Mouse (Mus musculus): ENCODE data around the gene Zfp512b.
A peak's percentile ranks its signal among the peaks of the same experiment; 100 is the strongest.

Zfp512b gene

DNA sequence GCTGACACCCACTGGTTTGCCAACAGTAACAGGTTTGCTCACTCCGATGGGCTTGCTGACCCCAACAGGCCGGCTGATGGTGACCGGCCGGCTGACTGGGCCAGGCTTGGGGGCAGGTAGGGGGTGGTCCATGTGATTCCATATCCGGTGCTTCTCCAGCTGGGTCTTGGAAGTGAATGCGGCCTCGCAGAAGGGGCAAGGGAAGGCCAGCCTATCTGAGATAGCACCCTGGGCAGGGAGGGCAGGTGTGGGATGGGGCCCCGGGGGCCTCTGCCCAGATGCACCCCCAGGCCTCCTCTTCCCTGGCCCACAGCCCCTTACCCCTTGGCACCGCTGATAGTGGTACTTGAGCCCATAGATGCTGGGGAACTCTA, 2.9 kb downstream of the Zfp512b start:
- no peak for DNase-seq (ENCODE audit: low spot score in 2 of 2)

DNA sequence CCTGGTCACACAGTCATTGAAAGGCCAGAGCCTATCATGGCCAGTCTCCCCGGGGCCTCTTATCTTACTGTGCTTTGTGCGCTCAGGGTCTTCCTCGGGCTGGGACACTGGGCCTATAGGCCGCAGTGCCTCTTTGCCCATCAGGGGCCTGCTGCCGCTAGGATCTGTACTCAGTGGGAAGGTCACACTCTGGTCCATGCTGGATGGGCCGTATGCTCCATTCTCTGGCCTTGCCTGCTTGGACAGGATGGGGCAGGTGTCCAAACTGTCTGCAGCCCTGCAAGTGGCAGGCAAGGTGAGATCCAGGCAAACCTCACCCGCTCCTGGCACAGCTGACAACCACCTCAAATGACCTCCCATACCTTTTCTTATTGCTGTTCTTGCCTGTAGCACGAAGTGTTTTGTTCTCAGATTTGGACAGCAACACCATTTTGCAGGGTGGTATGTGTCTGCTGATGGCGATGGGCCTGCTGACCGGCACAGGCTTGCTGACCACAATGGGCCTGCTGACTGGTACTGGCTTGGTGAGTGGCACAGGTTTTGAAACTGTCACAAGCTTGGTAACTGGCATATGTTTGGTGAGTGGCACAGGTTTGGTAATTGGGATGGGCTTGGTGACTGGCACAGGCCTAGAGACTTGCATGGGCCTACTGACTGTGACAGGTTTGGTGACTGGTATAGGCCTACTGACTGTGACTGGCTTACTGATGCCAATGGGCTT, 3.4 kb downstream of the Zfp512b start:
- DNase-seq (ENCODE audit: low spot score in 2 of 2): no peak

DNA sequence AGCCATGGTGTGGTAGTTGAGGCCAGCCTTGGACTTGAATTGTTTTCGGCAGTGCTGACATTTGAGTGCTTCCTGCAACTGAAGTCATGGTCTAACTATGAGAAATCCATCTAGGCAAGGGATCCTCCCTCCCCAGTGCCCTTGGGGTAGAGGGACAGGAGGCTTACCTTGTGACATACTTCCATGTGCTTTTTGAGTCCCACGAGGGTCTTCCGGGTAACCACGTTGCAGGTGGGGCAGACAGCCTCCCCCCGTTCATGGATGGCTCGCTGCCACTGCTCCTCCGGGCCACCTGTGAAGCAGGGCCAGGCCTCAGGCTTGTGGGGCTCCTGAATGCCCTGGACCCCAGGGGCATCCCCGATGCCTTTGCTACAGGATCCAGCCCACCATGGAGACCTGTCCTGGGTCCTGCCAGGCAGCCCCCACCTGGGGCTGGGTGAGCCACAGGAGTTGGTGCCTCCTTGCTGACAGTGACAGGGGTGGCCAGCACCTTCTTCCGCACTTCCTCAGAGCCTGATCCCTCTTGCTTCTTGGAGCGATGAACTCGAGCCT, 4.3 kb downstream of the Zfp512b start:
- DNase-seq (ENCODE audit: low spot score in 2 of 2): no peak

DNA sequence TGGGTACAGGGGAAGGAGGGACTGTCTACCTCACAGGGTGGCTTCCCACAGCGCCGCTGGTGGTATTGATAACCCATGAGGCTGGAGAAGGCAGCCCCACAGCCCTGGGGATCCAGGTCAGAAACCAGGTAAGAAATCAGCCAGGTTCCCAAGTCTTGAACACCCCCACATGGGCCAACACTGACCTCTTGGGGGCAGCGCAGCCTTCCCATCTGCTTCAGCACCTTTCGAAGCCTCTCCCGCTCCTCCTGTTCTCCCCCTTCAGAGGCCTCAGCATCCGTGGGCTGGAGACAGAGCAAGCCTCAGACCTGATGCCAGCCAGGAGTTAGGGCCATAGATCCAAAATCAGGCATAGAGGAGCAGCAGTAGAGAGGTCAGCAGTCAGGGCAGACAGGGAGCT, 4.8 kb downstream of the Zfp512b start:
- DNase-seq (ENCODE audit: low spot score in 2 of 2): no peak

DNA sequence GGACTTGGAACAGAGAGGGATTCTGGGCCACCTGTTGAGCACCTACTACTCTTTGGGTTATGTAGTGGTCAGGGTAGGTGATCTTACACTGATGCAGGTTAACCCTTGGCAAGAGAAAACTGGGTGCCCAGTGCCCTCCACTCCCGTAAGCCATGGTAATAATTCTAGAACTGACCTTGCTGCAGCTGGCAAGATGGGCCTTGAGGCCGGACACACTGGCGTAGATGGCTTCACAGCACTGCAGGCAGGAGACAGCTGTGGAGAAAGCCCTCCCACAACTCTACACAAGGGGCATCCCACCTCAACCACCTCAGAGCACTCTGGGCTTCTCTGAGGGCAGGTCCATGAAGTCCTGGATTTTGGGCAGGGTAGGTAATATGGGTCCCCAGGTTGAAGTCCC, 6.5 kb downstream of the Zfp512b start:
- no peak for DNase-seq (ENCODE audit: low spot score in 2 of 2)

DNA sequence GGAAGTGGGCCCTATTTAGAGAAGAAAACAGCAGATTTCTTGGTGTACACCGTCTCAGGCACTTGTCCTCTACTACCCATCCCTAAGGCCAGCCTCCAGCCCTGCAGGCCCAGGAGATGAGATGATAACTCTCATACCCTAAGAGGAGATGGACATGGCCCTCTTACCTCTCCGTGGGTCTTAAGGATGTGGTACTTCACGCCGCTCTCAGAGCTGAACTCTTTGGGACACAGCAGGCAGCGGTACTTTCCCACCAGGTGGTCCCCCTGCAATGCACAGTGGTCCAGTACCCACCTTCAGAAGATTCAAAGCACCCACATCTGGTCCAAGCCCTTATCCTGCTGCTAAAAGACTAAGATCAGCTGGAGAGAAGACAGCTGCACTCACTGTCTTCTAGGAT, 7.1 kb downstream of the Zfp512b start:
- no peak for DNase-seq (ENCODE audit: low spot score in 2 of 2)

DNA sequence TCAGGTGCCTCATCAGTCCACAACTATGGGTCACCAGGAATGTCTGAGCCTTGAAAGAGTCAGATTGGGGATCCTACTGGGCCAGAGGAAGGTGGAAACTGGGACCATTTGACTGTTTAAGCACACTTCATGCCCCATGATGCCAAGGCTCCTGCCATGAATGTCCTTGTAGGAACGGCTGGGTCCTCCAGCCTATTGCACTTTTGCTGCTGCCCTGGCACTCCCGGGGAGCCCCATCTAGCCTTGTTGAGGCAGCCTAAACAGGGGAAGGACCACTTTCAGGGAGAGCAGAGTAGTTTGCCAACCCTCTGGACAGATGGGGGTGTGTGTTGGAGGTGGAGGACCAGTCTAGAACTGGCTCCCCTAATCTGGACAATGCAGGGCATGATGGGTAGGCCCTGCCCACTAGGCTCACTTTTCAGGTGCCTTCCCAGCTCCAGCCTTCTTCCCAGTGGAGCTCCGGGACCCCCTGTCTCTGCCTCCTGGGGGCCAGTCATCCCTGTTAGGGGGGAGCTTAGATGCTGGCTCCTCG, 8.1 kb downstream of the Zfp512b start, which contains the start of gene Uckl1:
Gene Uckl1 (minus strand): TSS at position 482 of the 532 bp plus-strand sequence.
- DNase-seq (ENCODE audit: low spot score in 2 of 2): peak in 1 of 2 experiments; percentile 2

DNA sequence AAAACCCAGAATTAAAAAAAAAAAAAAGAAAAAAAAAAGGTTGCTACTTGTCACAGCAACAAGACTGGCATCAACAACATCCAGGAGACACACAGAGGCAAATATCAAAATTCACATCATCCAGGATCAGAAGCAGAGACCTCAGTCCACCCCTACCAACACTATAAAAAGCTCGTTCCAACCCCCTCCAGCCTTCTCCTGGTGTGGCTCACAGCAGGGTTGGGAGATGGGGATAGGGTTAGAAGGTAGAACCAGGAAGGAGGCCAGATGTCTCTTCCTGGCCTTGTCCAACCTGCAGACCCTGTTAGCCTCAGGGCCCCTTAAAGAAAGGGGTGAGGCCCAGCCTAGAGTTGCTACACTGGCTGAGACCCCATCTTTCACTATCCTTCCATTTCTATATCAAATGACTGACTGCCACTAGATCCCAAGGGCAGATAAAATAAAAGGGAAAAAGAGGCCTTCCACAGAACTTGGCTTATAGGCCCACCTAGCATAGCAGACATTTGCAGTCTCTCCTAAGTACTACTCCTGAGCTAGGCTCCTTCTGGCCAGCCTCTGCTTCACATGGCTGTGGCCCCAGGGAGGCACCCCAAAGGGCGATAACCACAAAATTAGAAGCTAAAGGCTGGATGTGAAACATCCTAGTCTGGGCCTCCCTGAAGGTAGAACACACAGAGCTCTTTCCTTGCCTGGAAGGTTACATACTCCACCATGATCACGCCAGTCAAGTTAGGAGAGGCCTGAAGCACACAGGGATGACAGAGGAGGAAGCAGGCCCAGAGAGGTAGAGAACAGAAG, 8.9 kb downstream of the Zfp512b start:
- DNase-seq (ENCODE audit: low spot score in 2 of 2): peak in 1 of 2 experiments; percentile 2

DNA sequence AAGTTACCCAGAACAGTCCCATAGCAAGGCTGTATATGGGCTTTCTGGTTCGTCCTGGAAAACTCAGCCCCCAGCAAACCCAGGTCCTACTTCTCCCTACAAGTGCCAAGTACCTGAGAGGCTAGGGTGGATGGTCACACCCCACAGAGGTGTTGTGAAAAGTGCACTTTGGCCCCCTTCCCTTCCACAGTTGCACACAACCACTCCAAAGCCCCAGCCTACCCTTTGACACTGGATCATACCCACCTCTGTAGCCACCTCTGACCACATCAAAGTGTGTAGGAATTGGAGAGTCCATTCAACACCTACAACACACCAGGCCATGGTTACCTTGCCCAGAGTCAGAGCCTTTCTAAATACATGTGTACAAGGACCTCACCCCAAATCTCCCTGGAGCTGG, 9.7 kb downstream of the Zfp512b start:
- DNase-seq (ENCODE audit: low spot score in 2 of 2): peak in 1 of 2 experiments; percentile 2

DNA sequence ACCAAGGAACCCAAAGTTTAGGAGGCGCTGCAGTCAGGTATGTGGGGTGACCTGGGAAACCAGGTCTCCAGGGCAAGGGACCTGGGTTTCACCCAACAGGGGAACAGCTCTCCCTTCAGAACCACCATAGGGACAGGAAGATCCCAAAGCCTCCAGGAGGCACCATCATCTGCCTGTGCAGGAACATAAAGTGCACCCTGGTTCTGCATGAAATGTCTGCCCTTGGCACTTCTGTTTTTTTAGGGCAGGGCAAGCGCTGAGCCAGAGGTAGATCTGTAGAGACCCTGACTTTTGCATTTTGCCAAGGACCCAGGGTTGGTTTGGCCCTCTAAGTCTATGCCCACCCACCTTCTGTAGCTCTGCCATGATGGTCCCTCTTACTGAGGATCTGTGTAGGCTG, 10.2 kb downstream of the Zfp512b start:
- no peak for DNase-seq (ENCODE audit: low spot score in 2 of 2)

DNA sequence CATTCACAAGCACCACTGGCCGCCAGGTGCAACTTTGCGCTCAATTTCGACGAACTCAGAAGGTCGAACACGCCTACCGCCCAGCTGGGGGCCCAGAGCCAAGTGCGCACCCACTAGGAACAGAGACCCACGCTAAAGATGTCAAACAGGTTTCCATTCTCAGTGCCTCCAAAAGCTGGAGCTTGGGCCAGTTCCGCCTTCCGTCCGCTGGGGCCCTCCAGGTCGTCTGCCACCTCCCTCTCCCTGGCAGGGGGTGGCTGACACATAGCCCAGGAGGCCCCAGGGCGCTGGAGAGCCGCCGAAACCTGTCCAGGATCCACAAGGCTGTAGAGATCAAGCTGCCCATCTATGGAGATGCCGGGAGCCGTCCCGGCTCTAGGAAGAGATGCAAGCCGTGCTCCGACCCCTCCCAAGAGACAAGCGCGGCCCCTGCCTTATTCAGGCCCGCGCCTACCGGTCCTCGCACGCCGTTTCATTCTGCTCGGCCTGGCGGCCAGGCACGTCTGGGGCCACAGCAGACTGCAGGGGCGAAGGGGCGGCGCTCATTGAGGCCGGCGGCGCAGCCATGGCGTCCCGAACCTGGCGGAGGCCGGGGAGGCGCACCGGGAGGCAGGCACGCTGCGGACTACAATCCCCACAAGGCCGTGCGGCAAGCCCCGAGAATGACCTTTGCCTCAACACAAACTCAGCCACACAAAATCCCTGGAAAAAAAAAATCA, 11.0 kb downstream of the Zfp512b start:
- DNase-seq (ENCODE audit: low spot score in 2 of 2): peak; percentile 78 to 79

DNA sequence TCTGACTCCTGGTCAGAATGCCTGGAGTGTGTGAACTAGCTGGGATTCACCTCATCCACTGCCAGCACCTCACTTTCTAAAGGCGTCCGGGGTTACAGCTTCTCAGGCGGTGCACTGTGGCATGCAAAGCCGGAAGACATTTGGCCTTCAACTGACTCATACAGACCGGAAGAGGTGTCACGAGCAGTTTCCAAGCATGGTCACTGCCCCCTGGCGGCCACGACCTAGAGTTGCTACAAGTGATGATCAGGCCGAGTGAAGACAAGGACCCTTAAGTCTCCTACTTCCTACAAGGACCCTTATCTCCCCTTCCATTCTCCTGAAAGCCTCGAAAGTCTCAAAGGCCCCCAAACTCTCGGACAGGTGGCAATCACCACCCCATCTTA, 11.6 kb downstream of the Zfp512b start:
- peak; percentile 76 to 85 for DNase-seq (ENCODE audit: low spot score in 2 of 2)

DNA sequence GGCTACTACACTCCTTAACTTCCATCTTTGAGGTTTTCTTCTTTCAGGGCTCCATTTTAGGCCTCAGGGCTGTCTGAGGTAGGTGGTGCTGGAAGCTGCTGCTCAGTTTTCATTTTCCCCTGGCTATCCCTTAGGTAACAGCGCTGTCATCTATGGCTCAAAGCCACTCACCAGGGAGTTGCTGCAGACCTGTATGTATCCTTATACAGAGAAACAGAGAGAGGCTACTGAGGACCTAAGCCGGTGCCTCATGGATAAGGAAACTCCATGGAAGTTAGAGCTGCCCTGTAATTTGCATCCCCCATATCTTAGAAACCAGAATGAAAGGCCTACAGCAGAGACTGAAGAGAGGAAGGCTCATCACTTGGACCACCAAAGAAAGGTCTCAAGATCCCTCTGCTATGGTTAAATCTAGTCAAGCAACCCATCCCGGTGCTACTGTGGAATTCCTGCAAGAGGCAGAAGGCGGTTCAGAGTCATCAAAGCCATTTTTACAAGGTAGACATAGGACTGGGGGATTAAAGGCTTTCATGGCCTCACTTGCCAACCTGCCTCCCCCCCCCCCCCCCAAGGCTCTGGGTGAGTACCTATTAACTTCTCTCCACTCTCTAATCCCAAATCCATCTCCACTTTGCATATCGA, 12.4 kb downstream of the Zfp512b start:
- no peak for DNase-seq (ENCODE audit: low spot score in 2 of 2)

DNA sequence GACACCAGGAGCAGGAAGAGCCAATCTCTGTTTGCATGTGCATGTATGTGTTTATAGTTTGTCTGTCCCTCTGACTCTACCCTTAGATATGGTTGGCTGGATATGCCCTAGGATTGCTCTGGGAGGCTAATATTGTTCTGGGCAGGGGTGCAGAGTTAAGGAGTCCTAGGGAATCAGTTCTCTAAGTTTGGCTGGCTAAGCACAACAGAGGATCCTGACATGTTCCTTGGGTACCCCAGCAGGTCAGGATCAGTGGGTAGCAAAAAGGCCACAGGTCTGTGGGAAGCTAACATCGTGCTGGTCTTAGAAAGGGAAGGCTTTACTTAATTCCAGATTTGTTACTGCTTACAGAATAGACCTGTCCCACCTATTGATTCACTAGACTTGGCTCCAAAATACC, 12.9 kb downstream of the Zfp512b start:
- no peak for DNase-seq (ENCODE audit: low spot score in 2 of 2)

DNA sequence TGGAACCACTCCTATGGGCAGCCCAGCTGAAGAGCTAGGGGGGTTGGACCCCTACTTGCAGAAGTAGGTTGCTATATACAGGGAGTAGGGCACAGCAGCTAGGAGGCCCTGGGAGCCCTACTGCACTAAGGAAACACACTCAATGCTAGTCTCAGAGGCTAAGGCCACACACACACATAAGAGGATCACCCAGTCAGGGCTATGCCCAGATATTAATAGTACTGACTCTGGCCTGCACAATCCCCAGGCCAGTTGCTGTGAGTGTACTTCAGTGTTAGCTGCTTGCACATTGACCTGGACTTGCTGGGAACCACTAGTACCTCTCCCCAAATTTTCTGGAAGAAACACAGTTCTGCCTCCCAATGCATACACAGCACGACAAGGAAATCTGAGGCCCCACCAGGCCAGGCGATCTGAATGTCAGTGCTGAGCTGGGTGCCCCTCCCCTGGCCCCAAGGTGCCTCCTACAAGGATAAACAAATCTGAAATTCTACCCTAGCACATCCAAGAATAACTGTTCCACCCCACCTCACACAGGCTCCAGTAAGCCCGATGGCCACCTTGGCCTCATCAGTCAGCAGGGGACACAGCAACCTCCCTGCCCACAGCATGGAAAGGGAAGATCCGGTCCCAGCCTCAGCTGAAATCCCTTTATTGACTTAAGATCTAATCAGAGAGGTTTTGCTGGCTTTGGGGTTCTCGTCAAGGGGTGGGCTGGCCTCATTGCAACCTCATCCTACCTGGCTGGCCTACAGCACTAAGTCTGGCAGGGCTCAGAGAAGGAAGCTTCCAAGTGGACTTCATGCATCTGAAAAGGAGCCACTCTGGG, 13.6 kb downstream of the Zfp512b start:
- DNase-seq (ENCODE audit: low spot score in 2 of 2): no peak

DNA sequence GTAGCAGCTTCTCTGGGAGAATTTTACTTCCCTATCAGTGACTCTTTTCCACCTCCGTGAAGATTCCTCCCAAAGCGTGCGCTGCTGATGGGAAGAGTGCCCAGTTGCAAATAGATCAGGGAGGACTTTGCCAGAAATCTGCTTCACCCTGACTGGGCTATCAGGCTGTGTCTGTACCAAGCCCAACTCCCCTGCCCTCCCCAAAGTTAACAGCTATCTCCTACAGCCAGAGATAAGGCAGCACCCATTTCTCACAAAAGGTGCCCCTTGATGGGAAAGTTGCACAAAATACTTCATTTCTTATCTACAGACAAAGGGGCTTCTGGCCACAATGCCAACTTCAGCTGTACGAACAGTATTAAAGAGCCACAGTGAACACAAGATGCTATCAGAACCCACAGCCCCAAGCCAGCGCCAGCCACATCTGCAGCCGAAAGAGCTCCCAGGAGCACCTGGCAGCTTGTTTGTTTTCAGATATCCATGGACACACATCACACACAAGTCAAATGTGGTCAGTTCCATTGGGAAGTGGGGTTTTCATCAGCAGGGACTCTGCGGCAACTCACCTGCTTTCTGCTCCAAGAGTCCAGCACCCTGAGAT, 14.5 kb downstream of the Zfp512b start:
- no peak for DNase-seq (ENCODE audit: low spot score in 2 of 2)

DNA sequence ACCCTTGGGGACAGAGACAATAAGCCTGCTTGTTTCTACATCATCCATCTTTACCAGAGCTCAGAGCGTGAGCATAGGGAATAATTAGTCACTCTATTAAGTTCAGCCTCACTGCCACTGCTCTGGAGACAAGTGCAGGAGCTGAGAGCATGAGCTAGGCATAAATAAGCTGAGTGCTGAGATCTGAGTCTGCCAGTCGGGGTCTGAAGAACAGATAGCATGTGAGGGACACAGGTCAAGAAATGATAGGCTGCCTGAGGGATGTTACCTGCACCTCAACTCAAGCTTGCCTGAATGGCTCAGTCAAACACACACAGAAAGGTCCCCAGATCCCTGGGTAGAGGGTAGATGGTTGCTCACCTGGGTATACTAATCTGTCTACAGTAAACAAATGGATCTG, 15.5 kb downstream of the Zfp512b start:
- DNase-seq (ENCODE audit: low spot score in 2 of 2): no peak

DNA sequence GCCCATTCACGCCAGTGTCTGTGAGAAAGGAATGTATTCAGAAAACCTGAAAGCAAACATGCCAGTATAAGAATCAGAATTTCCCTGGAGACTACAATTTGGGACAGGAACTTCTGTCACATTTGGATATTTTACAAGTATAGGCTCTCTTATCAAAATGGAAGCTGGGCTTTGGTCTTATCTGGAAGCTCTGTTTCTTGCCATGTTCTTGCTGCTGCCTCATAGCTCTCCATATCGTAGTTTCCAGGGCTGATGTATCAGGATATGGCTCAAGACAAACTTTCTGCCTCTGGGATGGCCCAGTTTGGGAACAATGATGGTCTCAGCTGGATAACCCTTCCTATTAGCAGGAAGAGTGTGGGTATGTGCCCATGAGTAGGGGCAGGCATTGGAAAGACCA, 16.0 kb downstream of the Zfp512b start:
- no peak for DNase-seq (ENCODE audit: low spot score in 2 of 2)

DNA sequence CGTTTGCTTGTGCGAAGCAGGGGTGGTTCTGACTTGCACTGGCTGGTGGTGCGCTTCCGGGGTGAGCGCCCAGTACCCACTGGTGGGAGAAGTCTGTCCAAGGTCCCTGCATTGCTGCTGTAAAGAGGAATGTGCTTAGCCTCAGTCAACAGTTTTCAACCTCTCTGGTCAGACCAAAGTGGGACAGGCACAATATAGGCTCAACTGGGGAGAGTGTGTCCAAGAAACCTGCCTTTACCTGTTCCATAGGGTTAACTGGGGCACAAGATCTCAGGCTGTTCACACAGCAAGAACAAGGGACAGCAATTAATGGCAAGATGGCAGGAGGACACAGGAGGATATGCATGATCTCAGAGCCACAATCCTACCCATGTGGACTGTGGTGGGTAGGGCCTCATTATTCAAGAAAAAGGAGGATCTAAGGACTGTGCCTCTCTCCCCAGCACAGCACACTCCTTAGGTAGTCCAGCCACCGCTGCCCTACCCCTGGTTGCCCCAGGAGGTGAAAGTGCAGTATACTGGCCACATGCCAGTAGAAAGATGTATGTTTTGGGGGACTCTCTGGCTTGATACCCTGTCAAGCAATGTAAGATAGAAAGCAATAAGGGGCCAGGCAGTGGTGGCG, 17.6 kb downstream of the Zfp512b start:
- no peak for DNase-seq (ENCODE audit: low spot score in 2 of 2)

DNA sequence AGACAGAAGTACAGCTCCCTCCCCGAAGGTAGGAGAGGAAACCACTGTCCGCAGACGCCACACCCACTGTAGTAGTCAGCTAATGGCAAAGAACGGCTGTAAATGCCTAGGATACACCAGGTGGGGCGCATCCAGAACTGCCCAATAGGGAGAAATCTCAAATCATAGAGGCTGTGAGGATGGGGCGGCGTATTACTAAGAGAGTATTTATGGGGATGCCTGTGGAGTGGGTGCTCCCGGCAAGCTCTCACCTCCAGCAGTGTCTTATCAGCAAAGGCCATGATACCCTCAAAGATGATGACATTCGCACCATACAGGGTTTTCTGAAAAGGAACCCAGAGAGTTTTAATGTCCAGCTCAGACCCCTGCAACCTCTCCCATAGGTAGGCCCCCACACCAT, 18.6 kb downstream of the Zfp512b start:
- no peak for DNase-seq (ENCODE audit: low spot score in 2 of 2)

Data from thymus, postnatal 10 days (tissue).